Mouse (Mus musculus): ENCODE results near the gene Hck. TPM values are rescaled to one million over a fixed set of nuclear protein-coding genes. Genes with fewer than 3 reads are reported as not detected.

Gene Hck
- polyA plus RNA-seq, 1 experiment from 2014 or later, result 13.3 TPM

GRCm38 (mm10) chr2:153122701-153123100, 14.4 kb downstream of the Hck start:
- Histone ChIP-seq H3K9me3 (ENCODE audit: low read length) (no peaks in the 10 kb centered on the region), H3K9ac (replicated peaks) (no peak overlapping the region), H3K36me3 (replicated peaks; ENCODE audit: insufficient read depth, low read length) (no peaks in the 10 kb centered on the region; the same call in 1 of the 2 replicates), H3K4me2 (ENCODE audit: low read depth, low read length) (no peak overlapping the region), H3K4me3 (ENCODE audit: low read depth, low read length) (no peak overlapping the region), H3K4me1 (ENCODE audit: insufficient read depth) (peaks cover 2% of the 10 kb centered on the region; the same call in 1 of the 2 replicates), H3K27ac (ENCODE audit: low read depth) (peak overlapping the region; percentile 24; the same call in 1 of the 2 replicates), H3K27me3 (ENCODE audit: insufficient read depth, low read length) (no peaks in the 10 kb centered on the region)
- ATAC-seq (no peak; the same call in 1 of the 2 replicates), DNase-seq (no peak)
- 66% methylated on average over 7 of the region's 7 CpGs for WGBS (ENCODE audit: insufficient replicate concordance)
- TF ChIP-seq CTCF (IDR thresholded peaks at IDR 0.05; ENCODE audit: low read depth), result no peak
- no peak for TF ChIP-seq EP300 (IDR thresholded peaks at IDR 0.05; ENCODE audit: low read depth)

DNA sequence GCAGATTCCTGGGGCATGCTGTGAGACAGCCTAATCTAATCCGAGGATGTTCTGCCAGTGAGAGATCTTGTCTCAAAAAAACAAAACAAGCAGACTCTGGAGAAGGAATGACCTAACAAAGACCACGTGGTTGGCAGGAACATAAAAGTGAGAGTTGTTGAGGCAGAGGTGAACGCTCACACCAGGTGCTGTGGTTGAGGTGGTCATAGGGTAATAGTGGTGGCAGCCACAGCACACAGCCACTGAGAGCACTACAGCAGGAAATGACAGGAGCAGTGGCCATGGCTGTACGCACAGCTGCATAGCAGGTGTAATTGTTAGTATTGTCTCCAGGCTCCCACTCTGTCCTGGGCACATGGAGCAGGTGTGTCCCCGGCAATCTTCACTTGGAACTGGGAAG, 17.6 kb downstream of the Hck start:
- no peak overlapping the region for H3K27ac ChIP-seq (ENCODE audit: low read depth)
- H3K4me1 ChIP-seq (ENCODE audit: insufficient read depth), result peaks cover 2% of the 10 kb centered on the region; the same call in 1 of the 2 replicates
- no peaks in the 10 kb centered on the region; the same call in 1 of the 2 replicates for H3K36me3 ChIP-seq (replicated peaks; ENCODE audit: insufficient read depth, low read length)
- 42% methylated on average over 5 of the region's 5 CpGs for WGBS (ENCODE audit: insufficient replicate concordance)
- TF ChIP-seq CTCF (IDR thresholded peaks at IDR 0.05; ENCODE audit: low read depth) (no peak), EP300 (IDR thresholded peaks at IDR 0.05; ENCODE audit: low read depth) (no peak)
- no peaks in the 10 kb centered on the region for H3K27me3 ChIP-seq (ENCODE audit: insufficient read depth, low read length)
- no peak overlapping the region for H3K4me3 ChIP-seq (ENCODE audit: low read depth, low read length)
- no peak overlapping the region for H3K4me2 ChIP-seq (ENCODE audit: low read depth, low read length)
- H3K9ac ChIP-seq (replicated peaks), result no peak overlapping the region
- no peak for ATAC-seq
- no peak for DNase-seq
- no peaks in the 10 kb centered on the region for H3K9me3 ChIP-seq (ENCODE audit: low read length)

DNA sequence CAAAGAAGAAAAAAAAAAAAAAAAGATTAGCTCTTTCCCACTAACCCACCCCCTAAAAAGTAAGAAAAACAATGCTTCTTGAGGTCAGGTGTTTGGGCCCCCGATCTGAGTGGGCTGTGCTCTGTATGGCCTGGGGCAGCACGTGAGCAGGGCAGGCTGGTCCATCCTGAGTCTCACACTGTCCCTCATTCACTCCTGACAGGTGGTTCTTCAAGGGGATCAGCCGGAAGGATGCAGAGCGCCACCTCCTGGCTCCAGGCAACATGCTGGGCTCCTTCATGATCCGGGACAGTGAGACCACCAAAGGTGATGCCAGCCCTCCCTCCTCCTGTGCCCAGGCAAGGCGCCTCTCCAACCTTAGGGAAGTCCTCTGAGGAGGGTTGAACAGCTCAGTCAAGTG, 22.8 kb downstream of the Hck start:
- Histone ChIP-seq H3K4me3 (ENCODE audit: low read depth, low read length) (no peak overlapping the region), H3K36me3 (replicated peaks; ENCODE audit: insufficient read depth, low read length) (no peaks in the 10 kb centered on the region), H3K9ac (replicated peaks) (no peak overlapping the region), H3K27ac (ENCODE audit: low read depth) (no peak overlapping the region), H3K9me3 (ENCODE audit: low read length) (no peaks in the 10 kb centered on the region), H3K4me1 (ENCODE audit: insufficient read depth) (no peaks in the 10 kb centered on the region), H3K27me3 (ENCODE audit: insufficient read depth, low read length) (no peaks in the 10 kb centered on the region), H3K4me2 (ENCODE audit: low read depth, low read length) (no peak overlapping the region)
- WGBS (ENCODE audit: insufficient replicate concordance), result 16% methylated on average over 6 of the region's 6 CpGs
- no peak for ATAC-seq
- TF ChIP-seq EP300 (IDR thresholded peaks at IDR 0.05; ENCODE audit: low read depth), result no peak
- peak; percentile 71 for TF ChIP-seq CTCF (IDR thresholded peaks at IDR 0.05; ENCODE audit: low read depth)
- peak; percentile 49 for DNase-seq

DNA sequence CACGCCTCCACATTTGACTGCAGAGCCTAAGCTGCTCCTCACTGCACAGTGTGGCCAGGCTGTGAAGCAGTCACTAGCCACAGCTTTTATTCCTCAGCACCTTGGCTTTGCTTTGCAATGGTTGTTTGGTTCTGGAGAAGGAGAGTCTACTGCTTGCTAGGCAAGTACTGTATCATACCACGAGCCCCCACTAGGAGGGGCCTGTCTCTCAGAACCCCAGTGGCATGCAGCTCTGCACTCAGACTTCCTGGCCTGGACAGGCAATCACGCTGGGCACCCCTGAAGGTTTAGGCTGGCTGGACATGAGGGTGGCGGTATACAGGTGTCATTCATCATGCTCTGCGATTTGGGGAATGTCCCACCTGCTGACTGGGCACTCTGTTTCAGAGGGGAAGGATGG, 26.0 kb downstream of the Hck start:
- H3K4me3 ChIP-seq (ENCODE audit: low read depth, low read length), result no peak overlapping the region
- no peak overlapping the region for H3K27ac ChIP-seq (ENCODE audit: low read depth)
- H3K4me2 ChIP-seq (ENCODE audit: low read depth, low read length), result no peak overlapping the region
- H3K9ac ChIP-seq (replicated peaks), result no peak overlapping the region
- WGBS (ENCODE audit: insufficient replicate concordance), result 38% methylated on average over 5 of the region's 5 CpGs
- no peaks in the 10 kb centered on the region for H3K4me1 ChIP-seq (ENCODE audit: insufficient read depth)
- DNase-seq, result peak; percentile 38
- no peaks in the 10 kb centered on the region for H3K27me3 ChIP-seq (ENCODE audit: insufficient read depth, low read length)
- TF ChIP-seq EP300 (IDR thresholded peaks at IDR 0.05; ENCODE audit: low read depth) (no peak), CTCF (IDR thresholded peaks at IDR 0.05; ENCODE audit: low read depth) (peak; percentile 48)
- ATAC-seq, result no peak
- 0 out of 2 replicates have a peak, but pooled peaks cover 3% of the 10 kb centered on the region for H3K36me3 ChIP-seq (replicated peaks; ENCODE audit: insufficient read depth, low read length)
- no peaks in the 10 kb centered on the region for H3K9me3 ChIP-seq (ENCODE audit: low read length)

DNA sequence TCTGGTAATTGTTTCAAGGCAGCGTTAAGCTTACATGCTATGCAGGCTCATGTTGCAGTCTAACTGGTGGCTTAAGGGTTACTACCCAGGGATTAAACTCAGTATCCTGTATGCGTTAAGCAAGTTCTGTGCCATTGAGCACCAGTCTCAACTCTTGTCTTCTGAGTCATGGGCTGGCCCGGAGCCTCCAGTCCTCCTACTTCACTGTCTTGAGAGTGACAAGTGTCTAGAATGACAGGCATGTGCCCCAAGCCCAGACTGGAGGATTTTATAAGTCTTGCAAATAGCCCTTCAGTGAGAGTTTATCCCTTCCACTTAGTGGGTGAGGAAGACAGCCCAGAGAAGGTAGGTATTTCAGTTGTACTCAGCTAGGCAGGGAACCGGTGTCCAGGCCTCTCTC, 27.9 kb downstream of the Hck start:
- Histone ChIP-seq H3K4me1 (ENCODE audit: insufficient read depth) (no peaks in the 10 kb centered on the region), H3K4me2 (ENCODE audit: low read depth, low read length) (no peak overlapping the region), H3K27ac (ENCODE audit: low read depth) (no peak overlapping the region), H3K9me3 (ENCODE audit: low read length) (no peaks in the 10 kb centered on the region), H3K4me3 (ENCODE audit: low read depth, low read length) (no peak overlapping the region), H3K9ac (replicated peaks) (no peak overlapping the region), H3K27me3 (ENCODE audit: insufficient read depth, low read length) (no peaks in the 10 kb centered on the region), H3K36me3 (replicated peaks; ENCODE audit: insufficient read depth, low read length) (0 out of 2 replicates have a peak, but pooled peaks cover 3% of the 10 kb centered on the region)
- no peak for ATAC-seq
- WGBS (ENCODE audit: insufficient replicate concordance), result 64% methylated on average over 4 of the region's 4 CpGs
- TF ChIP-seq CTCF (IDR thresholded peaks at IDR 0.05; ENCODE audit: low read depth) (no peak), EP300 (IDR thresholded peaks at IDR 0.05; ENCODE audit: low read depth) (no peak)
- DNase-seq, result no peak

DNA sequence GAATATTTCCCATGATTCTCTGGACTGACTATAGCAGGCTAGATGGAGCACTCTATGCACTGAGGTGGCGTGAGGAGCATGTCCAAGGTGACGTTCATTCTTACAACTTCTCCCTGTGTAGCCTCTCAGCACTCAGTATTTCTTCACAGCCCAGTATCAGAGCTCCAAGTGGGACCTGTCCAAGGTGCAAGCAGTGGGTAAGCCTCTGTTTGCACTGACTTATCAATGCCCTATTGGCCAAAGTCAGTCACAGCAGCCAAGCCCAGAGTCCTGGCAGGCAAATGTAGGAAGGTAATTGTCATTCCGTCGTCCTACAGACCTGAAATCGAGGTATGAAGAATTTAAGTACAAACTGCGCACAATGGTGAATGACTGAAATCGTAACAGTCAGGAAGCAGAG, 30.9 kb downstream of the Hck start:
- no peaks in the 10 kb centered on the region for H3K9me3 ChIP-seq (ENCODE audit: low read length)
- TF ChIP-seq CTCF (IDR thresholded peaks at IDR 0.05; ENCODE audit: low read depth) (no peak), EP300 (IDR thresholded peaks at IDR 0.05; ENCODE audit: low read depth) (no peak)
- H3K4me2 ChIP-seq (ENCODE audit: low read depth, low read length), result no peak overlapping the region
- H3K36me3 ChIP-seq (replicated peaks; ENCODE audit: insufficient read depth, low read length), result 0 out of 2 replicates have a peak, but pooled peaks cover 3% of the 10 kb centered on the region
- no peak overlapping the region for H3K27ac ChIP-seq (ENCODE audit: low read depth)
- ATAC-seq (no peak), DNase-seq (no peak)
- 67% methylated on average over 7 of the region's 7 CpGs for WGBS (ENCODE audit: insufficient replicate concordance)
- H3K9ac ChIP-seq (replicated peaks), result no peak overlapping the region
- no peaks in the 10 kb centered on the region for H3K27me3 ChIP-seq (ENCODE audit: insufficient read depth, low read length)
- no peak overlapping the region for H3K4me3 ChIP-seq (ENCODE audit: low read depth, low read length)
- H3K4me1 ChIP-seq (ENCODE audit: insufficient read depth), result no peaks in the 10 kb centered on the region

Measured in liver, postnatal 0 days (tissue).